Mouse (Mus musculus) cortical plate, adult 2 months (tissue): ENCODE results near the gene Aadacl2. TPM values are rescaled to one million over a fixed set of nuclear protein-coding genes. Genes with fewer than 3 reads are reported as not detected.

ENCODE experiments used
- H3K27ac ChIP-seq: fragments of 200-500 bp; 2 replicates; pipeline ENCODE4 v1.5.1; 2012; ENCODE audit warnings: low read length, control low read depth, inconsistent platforms; ENCODE audit not compliant: insufficient read depth
- H3K4me1 ChIP-seq: fragments of 200-500 bp; 2 replicates; pipeline ENCODE4 v1.6.1; 2011; ENCODE audit warnings: low read length; ENCODE audit not compliant: control insufficient read depth, insufficient read depth
- H3K4me3 ChIP-seq: fragments of 200-500 bp; 2 replicates; pipeline ENCODE4 v1.5.1; 2011; ENCODE audit warnings: mild to moderate bottlenecking, low read length, control low read depth; ENCODE audit not compliant: insufficient read depth
- CTCF ChIP-seq: fragments of 200-500 bp; IDR thresholded peaks from 2 replicates; pipeline ENCODE4 v1.5.1; 2011; ENCODE audit warnings: mild to moderate bottlenecking, control low read depth, low read length; ENCODE audit not compliant: insufficient read depth; ENCODE audit errors: extremely low read depth
- POLR2A ChIP-seq: fragments of 200-500 bp; IDR thresholded peaks from 2 replicates; pipeline ENCODE4 v1.6.1; 2011; ENCODE audit warnings: mild to moderate bottlenecking, low read length, control low read depth; ENCODE audit not compliant: insufficient read depth; ENCODE audit errors: extremely low read depth
- polyA plus RNA-seq: library from polyadenylated mRNA; depleted of rRNA; stranded (reverse); fragments of >200 nt; gene quantifications from 2 replicates; pipeline ENCODE4 v1.2.3, GENCODE M21; 2012; rRNA removed

The Aadacl2 gene
- polyA plus RNA-seq: not detected in 2 replicates

DNA sequence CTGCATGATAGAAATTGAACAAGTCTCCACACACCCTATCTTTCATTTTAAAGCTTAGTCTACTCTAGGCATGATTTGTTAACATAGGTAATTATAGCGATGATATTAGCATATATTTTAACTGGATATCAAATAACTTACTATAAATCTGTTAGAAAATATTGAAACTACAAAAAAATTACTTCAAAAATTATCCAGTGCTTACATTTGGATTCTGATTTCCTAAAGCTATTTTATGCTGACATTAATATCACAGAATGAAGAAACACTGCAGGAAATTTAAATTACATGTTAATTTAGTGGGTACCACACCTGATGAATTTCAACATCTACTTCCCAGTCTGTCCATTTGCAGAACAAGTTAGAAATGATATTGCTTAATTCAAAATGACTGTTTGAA is at the start of gene Aadacl2:
Gene Aadacl2, plus strand, starts transcription at position 301 of the 400 bp plus-strand sequence.
- Histone ChIP-seq H3K4me3 (no peak within 1 kb of the TSS), H3K4me1 (no peaks in the 10 kb centered on the region), H3K27ac (no peak within 1 kb of the TSS)
- TF ChIP-seq POLR2A (no peak), CTCF (no peak)

DNA sequence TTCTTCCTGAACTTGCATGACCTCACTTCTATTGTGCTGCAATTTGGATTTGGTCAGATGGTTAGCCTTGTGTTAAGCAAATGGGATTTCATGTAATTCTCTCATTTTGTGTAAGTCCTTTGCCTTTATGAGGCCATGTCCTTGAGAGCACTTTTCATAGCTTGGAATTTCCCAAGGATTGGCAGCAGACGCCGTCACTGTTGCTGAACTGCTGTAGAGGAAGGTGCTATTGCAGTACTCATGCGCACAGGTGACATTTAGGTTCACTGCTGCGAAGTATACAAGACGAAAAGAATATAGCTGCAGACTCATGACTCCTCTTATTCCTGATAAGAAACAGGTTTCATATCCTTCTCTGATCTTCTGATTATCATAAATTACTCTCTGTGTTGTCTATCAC is 35.7 kb upstream of the Aadacl2 start:
- Histone ChIP-seq H3K27ac (no peak overlapping the region), H3K4me1 (no peaks in the 10 kb centered on the region), H3K4me3 (no peak overlapping the region)
- TF ChIP-seq CTCF (no peak), POLR2A (no peak)

DNA sequence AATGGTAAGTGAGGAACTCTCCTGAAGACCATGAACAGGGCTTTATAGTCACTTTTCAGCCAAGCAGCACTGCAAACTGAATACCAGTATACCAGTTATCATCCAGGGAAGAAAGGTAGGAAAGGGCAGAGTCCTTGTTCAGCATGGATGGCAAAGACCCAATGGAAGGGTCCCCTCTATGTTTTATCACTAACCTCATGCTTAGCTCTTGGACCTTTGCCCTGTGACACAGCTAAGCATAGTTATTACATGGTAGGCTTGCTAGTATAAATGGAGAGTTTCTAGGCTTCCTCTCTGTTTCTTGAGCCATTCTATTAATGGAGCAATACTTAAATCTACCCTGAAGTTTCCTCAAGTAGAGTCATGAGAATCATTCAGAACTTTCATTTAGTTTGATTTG is 32.0 kb upstream of the Aadacl2 start:
- no peak overlapping the region for H3K27ac ChIP-seq
- TF ChIP-seq CTCF (no peak), POLR2A (no peak)

DNA sequence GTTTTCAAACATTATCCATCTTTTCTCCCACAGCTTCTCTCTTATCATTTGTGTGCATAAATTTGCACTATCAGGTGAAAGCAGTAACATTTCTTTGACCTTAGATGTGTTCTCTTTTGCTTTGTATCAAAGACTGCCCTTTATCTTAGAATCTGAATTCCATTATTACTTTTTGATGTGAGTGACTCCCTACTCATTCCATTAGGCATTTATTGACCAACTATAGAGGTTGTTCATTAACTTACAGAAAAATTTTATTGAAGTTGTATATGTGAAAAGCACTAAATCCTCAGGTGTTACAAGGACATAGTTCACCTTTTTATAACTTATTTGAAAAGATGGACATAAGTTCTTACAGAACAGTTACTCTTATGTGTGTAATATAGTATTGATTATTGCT is 2.9 kb upstream of the Aadacl2 start:
- no peak overlapping the region for H3K4me3 ChIP-seq
- no peak for TF ChIP-seq POLR2A
- no peak for TF ChIP-seq CTCF
- H3K4me1 ChIP-seq: no peaks in the 10 kb centered on the region
- no peak overlapping the region for H3K27ac ChIP-seq

More for the DNA sequence above, 32.0 kb upstream of the Aadacl2 start:
- no peaks in the 10 kb centered on the region for H3K4me1 ChIP-seq
- H3K4me3 ChIP-seq: no peak overlapping the region

DNA sequence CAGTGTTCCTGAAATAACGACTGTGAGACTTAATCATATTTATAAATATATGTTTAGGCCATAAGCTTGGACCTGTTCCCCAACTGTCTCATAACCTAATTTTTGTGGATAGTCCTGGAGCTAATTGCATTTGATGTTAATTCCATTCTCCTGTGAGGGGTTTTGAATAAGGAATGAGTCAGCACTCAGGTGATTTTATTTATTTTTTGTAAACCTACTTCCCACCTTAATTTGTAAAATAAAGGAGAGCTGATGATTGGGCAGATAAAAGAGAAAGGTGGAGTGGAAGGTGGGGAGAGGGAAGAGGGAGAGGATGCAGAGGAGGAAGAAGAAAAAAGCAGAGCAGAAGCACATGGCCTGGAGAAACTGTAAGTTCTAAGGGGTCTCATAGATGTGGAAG is 18.9 kb downstream of the Aadacl2 start, which contains the start of gene Aadac:
Gene Aadac, plus strand, starts transcription at position 301 of the 400 bp plus-strand sequence.
- Histone ChIP-seq H3K4me3 (no peak within 1 kb of the TSS), H3K4me1 (no peaks in the 10 kb centered on the region), H3K27ac (no peak within 1 kb of the TSS)
- TF ChIP-seq CTCF: no peak
- TF ChIP-seq POLR2A: no peak

GRCm38 (mm10) chr3:60031511-60031910 is 25.0 kb downstream of the Aadacl2 start:
- no peak overlapping the region for H3K4me3 ChIP-seq
- no peaks in the 10 kb centered on the region for H3K4me1 ChIP-seq
- no peak for TF ChIP-seq POLR2A
- no peak for TF ChIP-seq CTCF
- no peak overlapping the region for H3K27ac ChIP-seq

DNA sequence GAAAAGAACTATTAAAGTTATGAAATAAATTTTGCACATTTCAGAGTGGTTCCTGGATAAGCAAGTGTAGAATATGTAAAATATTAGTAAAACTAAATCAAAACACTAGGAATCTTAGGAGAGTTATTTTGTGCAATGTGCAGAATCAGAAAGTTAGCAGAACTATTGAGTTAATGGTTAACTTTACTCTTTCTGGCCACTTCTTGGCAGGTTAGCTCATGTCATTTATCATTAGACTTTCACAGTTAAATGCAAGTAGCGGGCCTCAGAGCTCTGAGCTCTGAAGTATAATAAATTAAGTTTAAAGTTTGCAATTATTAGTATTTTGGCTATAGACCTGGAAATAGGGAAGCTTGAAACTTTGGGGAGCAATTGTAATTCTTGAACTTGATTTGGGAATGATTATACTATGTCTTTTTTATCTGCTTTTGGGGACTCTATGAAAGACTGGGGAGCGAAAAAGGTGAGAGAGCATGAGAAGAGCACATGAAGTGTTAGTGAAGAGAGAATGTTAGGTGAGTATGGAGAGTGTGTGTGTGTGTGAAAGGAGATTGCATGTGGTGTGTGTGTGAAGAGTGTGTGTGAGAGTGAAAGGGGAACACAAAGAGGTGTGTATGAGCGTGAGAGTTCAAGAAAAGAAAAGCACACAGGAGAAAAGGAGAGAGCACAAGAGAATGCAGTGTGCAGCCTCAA is 39.8 kb downstream of the Aadacl2 start:
- Histone ChIP-seq H3K4me1 (no peaks in the 10 kb centered on the region), H3K4me3 (no peak overlapping the region), H3K27ac (no peak overlapping the region)
- TF ChIP-seq POLR2A: no peak
- no peak for TF ChIP-seq CTCF

DNA sequence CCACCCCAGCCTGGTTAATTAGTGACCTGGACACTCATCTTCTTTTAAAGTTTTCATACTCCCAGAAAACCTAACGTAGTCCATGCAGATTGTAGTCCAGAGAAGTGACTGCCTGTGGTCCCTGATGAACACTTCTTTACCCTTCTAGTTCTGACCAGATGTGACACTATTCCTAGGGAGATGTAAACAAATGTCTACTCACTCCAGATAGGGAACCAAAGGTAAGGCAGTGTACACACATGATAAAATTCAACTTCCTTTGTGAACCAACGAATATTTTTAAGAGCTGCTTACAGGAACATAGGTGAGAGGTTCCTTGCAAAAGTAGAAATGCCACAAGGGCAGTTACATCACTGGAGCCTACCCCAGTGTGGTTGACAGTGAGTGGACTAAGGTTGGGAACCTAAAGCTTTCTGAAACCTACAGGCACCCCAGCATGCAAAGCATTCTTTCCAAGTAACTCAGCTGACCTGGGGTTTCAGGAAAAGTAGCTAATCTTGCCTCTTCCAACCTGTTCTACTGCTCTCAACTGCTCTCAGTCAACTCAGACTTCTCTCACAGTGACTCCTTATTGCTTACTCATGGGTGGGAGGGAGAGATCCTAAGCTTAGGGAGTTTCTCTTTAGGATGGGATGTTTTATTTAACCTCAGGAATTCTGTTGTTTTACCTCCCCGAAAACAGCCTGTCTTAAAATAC is 46.8 kb downstream of the Aadacl2 start:
- Histone ChIP-seq H3K4me3 (no peak overlapping the region), H3K27ac (no peak overlapping the region), H3K4me1 (no peaks in the 10 kb centered on the region)
- no peak for TF ChIP-seq CTCF
- no peak for TF ChIP-seq POLR2A

- TF ChIP-seq POLR2A (no peak), CTCF (no peak)
- H3K4me1 ChIP-seq: no peaks in the 10 kb centered on the region
- no peak overlapping the region for H3K4me3 ChIP-seq
- H3K27ac ChIP-seq: no peak overlapping the region
These were observed 47.4 kb downstream of the Aadacl2 start for GRCm38 (mm10) chr3:60053931-60054330.

DNA sequence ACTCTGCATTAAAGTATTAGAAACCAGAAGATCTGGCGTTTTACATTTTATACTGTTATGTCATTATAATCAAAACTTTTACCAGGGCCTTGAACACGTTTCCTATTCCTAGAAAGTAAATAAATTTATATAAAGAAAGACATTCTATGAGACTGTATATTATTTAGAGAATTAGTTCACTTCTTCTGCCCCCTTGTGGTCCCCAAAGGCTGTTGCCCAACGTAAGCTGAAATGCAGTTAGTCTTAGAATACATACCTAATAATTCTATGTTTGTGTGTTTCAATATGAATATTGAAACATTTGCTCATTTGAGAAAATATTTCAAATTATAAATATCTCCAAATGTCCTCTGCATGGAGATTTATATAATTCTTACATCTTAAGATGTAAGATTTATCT is 49.9 kb downstream of the Aadacl2 start:
- TF ChIP-seq CTCF: peak; percentile 40; the same call in 1 of the 2 replicates
- no peak for TF ChIP-seq POLR2A
- Histone ChIP-seq H3K27ac (no peak overlapping the region), H3K4me3 (no peak overlapping the region), H3K4me1 (no peaks in the 10 kb centered on the region)
